Mouse (Mus musculus) stomach, adult 2 months (tissue): ENCODE data around the gene Gm28035. TPM values are rescaled to one million over a fixed set of nuclear protein-coding genes. Genes with fewer than 3 reads are reported as not detected.

Experiments
- polyA plus RNA-seq: library from polyadenylated mRNA; depleted of rRNA; stranded (reverse); fragments of >200 nt; gene quantifications from 2 replicates; pipeline ENCODE4 v1.2.3, GENCODE M21; 2012; rRNA removed

Gene Gm28035
- 0.39 and 0.74 TPM in 2 replicates for polyA plus RNA-seq

DNA sequence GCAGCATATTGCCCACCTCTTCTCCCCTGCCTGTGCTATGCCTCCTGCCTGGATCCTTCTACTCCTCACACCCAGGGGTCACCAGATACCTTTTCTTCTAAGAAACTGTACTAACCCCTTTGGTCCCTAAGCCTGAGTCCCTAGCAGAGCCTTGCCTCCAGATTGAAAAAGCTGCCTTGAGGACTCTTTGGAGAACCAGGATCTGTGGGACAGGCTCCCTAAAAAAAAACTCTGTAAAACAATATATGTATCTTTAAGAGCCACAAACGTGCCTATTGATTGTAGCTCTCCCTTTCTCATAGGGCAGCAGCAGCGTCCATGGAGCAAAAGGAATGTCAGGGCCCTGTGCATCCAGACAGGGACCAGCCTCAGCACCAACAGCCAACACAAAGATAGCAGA is at the start of gene Gm28035:
Gene Gm28035 (plus strand): TSS at position 301 of the 400 bp plus-strand sequence.

DNA sequence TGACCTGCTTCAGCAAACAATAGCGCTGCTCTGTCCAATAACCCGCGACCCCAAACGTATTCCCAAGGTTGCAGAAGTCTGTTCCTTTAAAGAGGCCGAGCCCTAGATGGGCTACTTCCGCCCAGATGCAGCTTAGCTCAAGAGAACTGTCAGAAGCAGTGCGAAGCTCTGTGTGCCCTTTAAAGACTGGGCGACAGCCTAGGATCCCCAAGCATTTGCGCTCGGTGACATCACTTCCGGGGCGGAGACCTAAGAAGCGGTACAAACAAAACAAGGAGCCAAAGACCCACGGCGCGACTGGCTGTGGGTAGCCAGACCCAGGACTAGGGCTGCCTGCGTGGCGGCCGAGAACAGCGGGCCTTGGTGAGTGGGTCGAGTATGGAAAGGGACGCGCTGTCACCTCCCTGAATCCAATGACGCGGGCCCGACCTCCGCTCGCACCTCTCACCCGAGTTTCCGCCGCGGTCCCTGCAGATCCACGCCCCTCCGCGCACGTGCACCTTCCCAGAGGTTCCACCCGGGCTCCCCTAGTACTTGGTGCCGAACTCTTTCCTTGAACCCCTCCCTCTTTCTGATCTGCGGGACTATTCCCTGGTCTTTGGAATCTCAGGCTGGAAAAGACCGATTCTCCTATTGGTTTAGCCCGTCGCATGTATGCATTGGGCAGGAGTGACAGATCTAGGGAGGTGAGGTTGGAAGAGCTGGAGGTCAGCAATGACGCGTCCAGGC is 34.6 kb upstream of the Gm28035 start, which contains the start of gene Kyat1:
Gene Kyat1 (minus strand): TSS at position 219 of the 729 bp plus-strand sequence.

DNA sequence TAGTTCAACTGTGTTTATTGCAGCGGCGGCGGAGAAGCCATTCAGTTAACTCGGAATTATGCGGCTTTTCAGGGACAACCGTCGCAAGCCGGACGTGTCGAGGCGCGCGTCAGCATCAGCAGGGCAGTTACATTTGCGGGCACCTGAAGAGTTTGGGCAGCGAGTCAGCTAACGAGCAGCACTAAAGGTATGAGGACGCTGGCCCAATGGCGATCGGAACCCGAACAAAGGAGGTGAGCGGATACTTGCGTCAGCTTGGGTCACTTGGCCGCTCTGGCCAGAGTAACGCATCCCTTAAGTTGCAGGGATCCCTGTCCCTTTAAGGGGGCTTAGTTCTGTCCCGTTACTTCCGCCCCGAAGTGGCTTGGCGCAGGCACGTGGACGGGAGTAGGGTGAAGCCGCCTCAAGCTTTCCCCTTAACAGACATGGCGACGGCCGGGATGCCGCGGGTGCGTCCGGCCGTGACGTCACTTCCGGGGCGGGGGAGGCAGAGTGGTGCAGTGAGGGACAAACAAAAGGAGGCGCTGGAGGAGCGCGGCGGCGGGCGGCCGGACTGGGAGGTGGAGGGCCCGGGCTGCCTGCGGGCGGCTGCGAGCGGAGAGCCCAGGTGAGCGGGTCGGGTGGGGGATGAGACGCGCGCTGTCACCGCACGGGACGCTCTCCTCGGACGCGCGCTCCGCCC is 3.0 kb upstream of the Gm28035 start, which contains the start of gene Lrrc8a:
Gene Lrrc8a (plus strand): TSS at position 517 of the 682 bp plus-strand sequence.

DNA sequence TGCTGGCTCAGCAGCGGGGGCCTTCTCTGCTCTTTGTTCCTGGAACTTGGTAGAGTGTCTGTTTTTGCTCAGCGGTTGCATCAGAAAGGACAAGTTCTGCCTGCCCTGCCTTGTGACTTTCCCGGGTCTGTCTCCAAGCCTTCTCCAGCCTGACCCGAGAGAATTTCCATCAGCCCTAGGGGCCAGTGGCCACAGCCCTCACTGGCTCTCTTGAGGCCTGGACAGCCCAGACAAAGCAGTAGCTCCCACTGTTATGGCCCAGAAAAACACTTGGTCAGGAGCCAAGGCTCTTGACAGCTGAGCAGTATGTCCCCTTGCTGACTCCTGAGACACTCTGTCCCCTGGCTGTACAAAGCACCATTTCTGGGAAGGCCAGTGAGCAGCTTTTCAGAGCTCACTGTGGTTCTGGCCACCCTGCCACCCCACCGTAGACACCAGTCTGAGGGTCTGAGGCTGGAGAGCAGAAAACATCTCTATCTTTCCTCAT is 25.4 kb downstream of the Gm28035 start, which contains the start of gene Phyhd1:
Gene Phyhd1 (plus strand): TSS at position 437 of the 487 bp plus-strand sequence.

DNA sequence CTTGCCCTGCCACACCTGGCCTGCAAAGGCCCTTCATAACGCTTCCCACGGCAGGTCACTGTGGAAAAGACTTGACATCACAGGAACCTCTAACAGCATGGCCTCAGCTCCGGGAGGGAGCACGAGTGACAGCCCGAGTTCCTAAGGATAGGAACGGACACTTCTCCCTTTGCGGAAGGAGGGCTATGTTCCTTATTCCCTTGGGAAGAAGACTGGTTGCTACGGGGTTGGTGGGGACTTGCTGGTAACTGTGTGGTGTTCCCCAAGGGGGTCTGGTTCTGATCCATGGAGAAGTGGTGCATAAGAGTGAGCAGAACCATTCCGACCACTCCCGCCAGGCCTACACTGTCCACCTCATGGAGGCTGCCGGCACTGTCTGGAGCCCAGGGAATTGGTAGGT is 40.4 kb downstream of the Gm28035 start, which contains the start of gene Gm28038:
Gene Gm28038 (plus strand): TSS at position 301 of the 400 bp plus-strand sequence.

DNA sequence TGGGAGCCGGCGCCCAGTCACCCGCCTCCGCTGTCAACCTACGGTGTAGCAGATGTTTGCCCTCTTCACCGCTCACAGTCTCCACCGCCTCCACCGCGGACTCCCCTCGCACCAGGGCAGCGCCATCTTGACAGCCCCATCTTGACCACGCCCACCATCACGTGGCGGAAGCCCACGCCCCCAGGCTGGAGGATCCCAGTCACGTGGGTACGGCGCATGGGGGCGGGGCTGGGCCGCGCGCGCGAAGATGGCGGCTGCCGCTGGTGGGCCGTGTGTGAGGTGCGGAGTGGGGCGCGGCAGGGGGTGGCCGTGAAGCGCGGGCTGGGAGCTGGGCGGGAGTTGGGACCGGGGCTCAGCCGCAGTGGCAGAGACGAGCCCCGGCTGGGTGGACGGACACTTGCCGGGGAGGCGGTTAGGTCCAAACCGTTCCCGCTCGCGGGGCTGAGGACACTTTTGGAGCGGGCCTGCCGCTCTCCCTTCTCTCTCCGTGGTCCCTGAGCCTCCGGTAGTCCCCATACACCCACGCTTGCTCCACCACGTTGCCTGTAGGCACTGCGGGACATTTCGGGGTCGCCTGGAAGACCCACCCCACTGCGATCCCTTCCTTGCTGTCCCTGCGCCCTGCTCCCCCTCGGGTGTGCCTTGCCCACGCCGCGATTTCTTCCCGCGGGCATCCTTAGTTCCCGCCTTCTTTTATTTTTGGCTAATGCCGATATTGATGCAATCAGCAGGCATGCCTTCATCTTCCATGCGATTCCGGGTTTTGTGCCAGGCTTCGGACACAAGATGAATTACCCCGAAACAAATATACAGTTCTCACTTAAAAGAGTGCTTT is 46.0 kb downstream of the Gm28035 start, which contains the start of the genes Dolk and Nup188:
Gene Dolk (minus strand): TSS at position 143 of the 835 bp plus-strand sequence.
Gene Nup188 (plus strand): TSS at position 206 of the 835 bp plus-strand sequence.

Other genes starting within 250 kb of the Gm28035 start
- gene Wdr34, start 191.7 kb upstream of the Gm28035 start, polyA plus RNA-seq: 12.0 and 12.4 TPM in 2 replicates
- gene Set, start 183.2 kb upstream of the Gm28035 start, polyA plus RNA-seq: 23.9 and 29.4 TPM in 2 replicates
- 6.8 and 7.1 TPM in 2 replicates for gene Pkn3, start 162.9 kb upstream of the Gm28035 start, polyA plus RNA-seq
- gene Zdhhc12, start 146.9 kb upstream of the Gm28035 start, polyA plus RNA-seq: 43.2 and 67.1 TPM in 2 replicates
- gene Zer1, start 116.0 kb upstream of the Gm28035 start, polyA plus RNA-seq: 21.2 and 23.3 TPM in 2 replicates
- gene Tbc1d13, start 106.8 kb upstream of the Gm28035 start, polyA plus RNA-seq: 26.8 and 32.1 TPM in 2 replicates
- 39.9 and 91.3 TPM in 2 replicates for gene Endog, start 69.1 kb upstream of the Gm28035 start, polyA plus RNA-seq
- gene Spout1, start 62.1 kb upstream of the Gm28035 start, polyA plus RNA-seq: 11.6 and 12.3 TPM in 2 replicates
- gene Kyat1, start 34.7 kb upstream of the Gm28035 start, polyA plus RNA-seq: 55.2 and 57.8 TPM in 2 replicates
- 16.7 and 17.1 TPM in 2 replicates for gene Lrrc8a, start 2.9 kb upstream of the Gm28035 start, polyA plus RNA-seq
- 9.1 and 10.5 TPM in 2 replicates for gene Phyhd1, start 25.6 kb downstream of the Gm28035 start, polyA plus RNA-seq
- gene Gm28038, start 40.5 kb downstream of the Gm28035 start, polyA plus RNA-seq: not detected in 2 replicates
- 7.8 and 8.3 TPM in 2 replicates for gene Dolk, start 45.8 kb downstream of the Gm28035 start, polyA plus RNA-seq
- gene Nup188, start 45.8 kb downstream of the Gm28035 start, polyA plus RNA-seq: 21.4 and 24.0 TPM in 2 replicates
- gene Sh3glb2, start 118.8 kb downstream of the Gm28035 start, polyA plus RNA-seq: 184 and 205 TPM in 2 replicates
- 21.6 and 21.8 TPM in 2 replicates for gene Miga2, start 123.7 kb downstream of the Gm28035 start, polyA plus RNA-seq
- gene Dolpp1, start 151.7 kb downstream of the Gm28035 start, polyA plus RNA-seq: 80.1 and 92.9 TPM in 2 replicates
- 91.8 and 106 TPM in 2 replicates for gene Crat, start 175.2 kb downstream of the Gm28035 start, polyA plus RNA-seq
- 77.8 and 80.4 TPM in 2 replicates for gene Ptpa, start 175.5 kb downstream of the Gm28035 start, polyA plus RNA-seq
- 14.5 and 26.0 TPM in 2 replicates for gene Ier5l, start 233.7 kb downstream of the Gm28035 start, polyA plus RNA-seq